Mouse (Mus musculus): Measurements from ENCODE around the gene Fnbp4. TPM values are rescaled to one million over a fixed set of nuclear protein-coding genes. Genes with fewer than 3 reads are reported as not detected.

Gene Fnbp4
- 113 and 114 TPM in 2 replicates for polyA plus RNA-seq (2015; fragmentation: Nextera tagmentation; extraction: Ambion mirVana)

DNA sequence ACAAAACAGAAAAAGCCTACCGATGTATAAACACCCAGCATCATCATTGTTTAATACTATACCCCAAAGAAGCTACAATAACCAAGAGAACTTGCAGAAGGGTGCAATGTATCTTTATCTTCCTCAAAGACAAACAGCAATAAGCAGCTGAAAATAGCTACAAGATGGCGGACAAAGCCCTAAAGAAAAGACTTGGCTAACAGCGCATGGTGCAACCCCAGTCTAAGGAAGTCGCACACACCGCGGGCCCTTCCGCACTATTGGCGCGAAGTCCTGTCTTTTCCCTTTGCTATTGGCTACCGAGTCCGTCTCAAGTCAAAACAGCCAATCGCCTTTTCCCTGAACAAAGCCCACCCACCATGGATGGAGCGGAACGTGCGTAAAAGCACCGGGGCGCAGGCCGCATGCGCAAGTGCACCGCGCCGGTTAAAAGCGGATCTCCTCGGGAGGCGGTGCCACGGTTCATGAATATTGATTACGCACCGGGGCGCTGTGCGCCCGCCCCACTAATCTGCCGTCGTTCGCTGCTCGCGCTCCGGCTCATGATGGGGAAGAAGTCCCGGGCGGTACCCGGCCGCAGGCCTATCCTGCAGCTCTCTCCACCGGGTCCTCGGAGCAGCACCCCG, at the start of gene Fnbp4:
Gene Fnbp4 (plus strand): TSS at position 318 of the 626 bp plus-strand sequence.
- H3K9me3 ChIP-seq = no peaks in the 10 kb centered on the region
- under 1% methylated on average over 44 of the region's 44 CpGs for WGBS
- peak; percentile 100 for ATAC-seq (ENCODE audit: low FRiP score)
- peak within 1 kb of the TSS; percentile 97 for H3K9ac ChIP-seq
- peaks cover 39% of the 10 kb centered on the region for H3K4me1 ChIP-seq (replicated peaks)
- H3K27me3 ChIP-seq = no peaks in the 10 kb centered on the region
- peak within 1 kb of the TSS; percentile 90 for H3K4me3 ChIP-seq
- peaks cover 13% of the 10 kb centered on the region for H3K36me3 ChIP-seq
- H3K4me2 ChIP-seq = peak within 1 kb of the TSS; percentile 90
- H3K27ac ChIP-seq = peak within 1 kb of the TSS; percentile 99

DNA sequence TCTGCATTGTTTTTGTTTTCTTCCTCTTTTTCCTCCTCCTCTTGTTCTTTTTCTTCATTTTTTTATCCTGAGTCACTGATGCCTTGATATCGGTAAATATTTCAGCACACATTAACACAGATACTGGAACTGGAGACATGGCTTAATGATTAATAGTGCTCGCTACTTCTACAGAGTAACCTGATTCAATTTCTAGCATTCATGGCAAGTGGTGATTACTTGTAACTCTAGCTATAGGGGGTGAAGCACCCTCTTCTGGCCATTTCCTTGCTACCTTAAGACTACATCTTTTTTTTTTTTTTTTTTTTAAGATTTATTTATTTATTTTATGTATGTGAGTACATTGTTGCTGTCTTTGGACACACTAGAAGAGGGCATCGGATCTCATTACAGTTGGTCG, 44.2 kb upstream of the Fnbp4 start:
- 92% methylated on average over 4 of the region's 4 CpGs for WGBS
- no peak overlapping the region for H3K27ac ChIP-seq
- ATAC-seq (ENCODE audit: low FRiP score) = no peak
- H3K4me2 ChIP-seq = no peak overlapping the region
- H3K4me1 ChIP-seq (replicated peaks) = no peaks in the 10 kb centered on the region
- H3K36me3 ChIP-seq = peaks cover 92% of the 10 kb centered on the region
- no peaks in the 10 kb centered on the region for H3K9me3 ChIP-seq
- no peaks in the 10 kb centered on the region for H3K27me3 ChIP-seq
- no peak overlapping the region for H3K9ac ChIP-seq
- no peak overlapping the region for H3K4me3 ChIP-seq

DNA sequence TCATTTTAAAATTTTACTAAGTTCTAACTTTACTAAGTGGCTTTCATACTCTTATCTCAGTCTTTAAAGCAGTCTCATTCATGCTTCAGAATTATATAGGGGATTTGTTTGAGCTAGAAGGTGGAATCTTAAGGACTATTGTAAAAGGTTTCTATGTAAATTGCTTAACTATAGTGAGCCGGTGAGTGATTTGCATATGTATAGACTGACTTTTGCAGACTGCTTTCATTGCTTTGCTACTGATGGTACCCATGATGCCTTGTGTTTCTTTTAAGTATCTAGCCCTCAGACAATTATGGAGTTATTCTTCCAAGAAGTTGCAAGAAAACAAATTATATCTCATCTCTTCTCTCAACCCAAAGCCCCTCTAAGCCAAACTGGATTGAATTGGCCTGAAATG, 36.6 kb upstream of the Fnbp4 start:
- Histone ChIP-seq H3K4me1 (replicated peaks) (no peaks in the 10 kb centered on the region), H3K27ac (no peak overlapping the region), H3K4me2 (no peak overlapping the region), H3K36me3 (peaks cover 88% of the 10 kb centered on the region), H3K9ac (no peak overlapping the region), H3K9me3 (no peaks in the 10 kb centered on the region), H3K27me3 (no peaks in the 10 kb centered on the region), H3K4me3 (no peak overlapping the region)
- ATAC-seq (ENCODE audit: low FRiP score) = no peak
- WGBS = 34% methylated on average over 1 of the region's 1 CpGs

DNA sequence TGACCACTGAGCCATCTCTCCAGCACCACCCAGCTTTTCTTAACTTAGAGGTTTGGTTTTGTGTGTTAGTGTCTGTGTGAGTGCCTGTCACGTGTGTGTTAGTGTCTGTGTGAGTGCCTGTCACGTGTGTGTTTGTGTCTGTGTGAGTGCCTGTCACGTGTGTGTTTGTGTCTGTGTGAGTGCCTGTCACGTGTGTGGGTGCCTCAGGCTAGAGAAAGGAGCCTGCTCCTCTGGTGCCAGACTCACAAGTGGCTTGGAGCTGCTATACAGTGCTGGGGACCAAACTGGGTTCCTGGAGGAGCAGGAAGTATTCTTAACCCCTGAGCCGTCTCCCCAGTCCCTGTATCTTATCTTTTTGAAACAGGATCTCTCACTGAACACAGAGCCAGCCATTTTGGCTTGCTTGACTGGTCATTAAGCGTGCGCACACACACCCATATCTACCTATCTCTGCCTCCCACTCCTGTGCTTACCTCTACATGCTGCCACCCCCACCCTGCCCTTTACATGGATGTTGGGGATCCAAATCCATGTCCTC, 29.5 kb upstream of the Fnbp4 start:
- 99% methylated on average over 7 of the region's 7 CpGs for WGBS
- Histone ChIP-seq H3K27ac (no peak overlapping the region), H3K36me3 (peaks cover 84% of the 10 kb centered on the region), H3K4me2 (no peak overlapping the region), H3K27me3 (no peaks in the 10 kb centered on the region), H3K4me1 (replicated peaks) (no peaks in the 10 kb centered on the region), H3K9me3 (no peaks in the 10 kb centered on the region), H3K4me3 (no peak overlapping the region), H3K9ac (no peak overlapping the region)
- ATAC-seq (ENCODE audit: low FRiP score) = no peak

DNA sequence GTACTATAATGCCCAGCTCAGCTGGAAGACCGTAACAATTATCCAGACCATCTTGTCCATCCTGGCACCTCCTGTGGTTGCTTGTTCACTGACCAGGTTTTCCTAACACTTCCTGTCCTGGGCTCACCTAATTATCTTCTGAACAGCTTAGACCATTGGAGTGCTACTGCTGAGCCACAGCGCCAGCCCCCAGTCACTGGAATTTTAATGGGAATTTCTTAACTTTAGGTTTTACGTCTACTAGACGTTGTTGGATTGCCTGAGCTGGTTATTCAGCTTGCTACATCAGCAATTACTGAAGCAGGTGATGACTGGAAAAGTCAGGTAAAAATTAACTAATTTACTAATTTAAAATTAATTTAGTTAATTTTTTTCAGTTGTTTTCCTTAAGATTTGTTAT, 27.8 kb upstream of the Fnbp4 start:
- no peak overlapping the region for H3K4me2 ChIP-seq
- H3K4me1 ChIP-seq (replicated peaks) = no peaks in the 10 kb centered on the region
- H3K27ac ChIP-seq = no peak overlapping the region
- ATAC-seq (ENCODE audit: low FRiP score) = no peak
- H3K9me3 ChIP-seq = no peaks in the 10 kb centered on the region
- H3K4me3 ChIP-seq = no peak overlapping the region
- WGBS = 93% methylated on average over 4 of the region's 4 CpGs
- H3K9ac ChIP-seq = no peak overlapping the region
- no peaks in the 10 kb centered on the region for H3K27me3 ChIP-seq
- peaks cover 82% of the 10 kb centered on the region for H3K36me3 ChIP-seq

DNA sequence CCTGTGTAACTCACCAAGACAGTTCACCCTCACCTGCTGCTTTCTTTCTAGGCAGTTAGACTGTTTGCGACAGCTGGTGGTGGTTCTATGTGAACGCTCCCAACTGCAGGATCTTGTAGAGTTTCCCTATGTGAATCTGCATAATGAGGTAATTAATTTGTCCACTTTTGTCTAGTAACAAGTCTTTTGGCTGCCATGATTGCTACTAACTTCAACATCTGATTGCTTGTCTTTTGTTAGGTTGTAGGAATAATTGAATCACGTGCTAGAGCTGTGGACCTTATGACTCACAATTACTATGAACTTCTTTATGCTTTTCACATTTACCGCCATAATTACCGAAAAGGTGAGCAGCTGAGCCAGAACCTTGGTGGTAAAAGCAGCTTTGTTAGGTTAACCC, 27.2 kb upstream of the Fnbp4 start:
- no peak for ATAC-seq (ENCODE audit: low FRiP score)
- Histone ChIP-seq H3K36me3 (peaks cover 81% of the 10 kb centered on the region), H3K9ac (no peak overlapping the region), H3K27me3 (no peaks in the 10 kb centered on the region), H3K27ac (no peak overlapping the region), H3K4me3 (no peak overlapping the region), H3K4me2 (no peak overlapping the region), H3K9me3 (no peaks in the 10 kb centered on the region), H3K4me1 (replicated peaks) (no peaks in the 10 kb centered on the region)
- WGBS = 87% methylated on average over 5 of the region's 5 CpGs

DNA sequence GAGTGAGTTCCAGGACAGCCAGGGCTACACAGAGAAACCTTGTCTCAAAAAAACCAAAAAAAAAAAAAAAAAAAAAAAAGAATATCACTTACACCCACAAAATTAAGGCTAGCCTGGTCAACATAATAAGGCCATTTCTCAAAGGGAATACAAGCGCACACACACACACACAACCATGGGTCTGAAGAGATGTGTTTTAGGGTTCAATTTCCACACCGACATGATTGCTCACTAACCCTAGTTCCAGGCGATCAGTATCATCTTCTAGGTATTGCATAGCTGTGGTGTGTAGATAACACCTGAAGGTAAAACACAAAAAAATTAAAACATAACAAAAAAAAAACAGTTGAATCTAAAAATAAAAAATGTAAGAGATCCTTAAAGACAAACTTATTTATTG, 18.4 kb upstream of the Fnbp4 start:
- Histone ChIP-seq H3K9ac (no peak overlapping the region), H3K4me3 (no peak overlapping the region), H3K27me3 (no peaks in the 10 kb centered on the region), H3K4me2 (no peak overlapping the region), H3K9me3 (no peaks in the 10 kb centered on the region), H3K4me1 (replicated peaks) (no peaks in the 10 kb centered on the region), H3K27ac (no peak overlapping the region), H3K36me3 (peaks cover 90% of the 10 kb centered on the region)
- ATAC-seq (ENCODE audit: low FRiP score) = no peak
- WGBS = 97% methylated on average over 3 of the region's 3 CpGs

DNA sequence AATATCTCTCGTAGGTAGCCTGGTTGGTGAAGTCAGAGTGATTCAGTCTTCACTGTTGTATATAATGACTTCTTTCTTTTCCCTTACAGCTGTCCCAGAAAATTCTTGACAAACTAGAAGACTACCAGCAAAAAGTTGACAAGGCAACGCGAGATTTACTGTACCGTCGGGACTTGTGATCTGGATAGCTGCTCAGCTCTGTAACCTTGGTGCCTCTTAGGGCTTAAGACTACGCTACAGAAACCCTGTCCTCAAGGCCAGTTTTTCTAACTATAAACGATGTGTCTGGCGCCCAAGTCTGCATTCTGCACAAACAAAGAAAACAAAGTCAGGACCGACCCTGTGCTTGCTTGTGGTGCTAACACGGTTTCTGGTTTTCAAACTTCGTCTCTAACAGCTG, 9.8 kb upstream of the Fnbp4 start:
- H3K27ac ChIP-seq = no peak overlapping the region
- no peaks in the 10 kb centered on the region for H3K4me1 ChIP-seq (replicated peaks)
- H3K27me3 ChIP-seq = no peaks in the 10 kb centered on the region
- peaks cover 74% of the 10 kb centered on the region for H3K36me3 ChIP-seq
- H3K4me2 ChIP-seq = no peak overlapping the region
- H3K9ac ChIP-seq = no peak overlapping the region
- no peak for ATAC-seq (ENCODE audit: low FRiP score)
- no peaks in the 10 kb centered on the region for H3K9me3 ChIP-seq
- no peak overlapping the region for H3K4me3 ChIP-seq
- WGBS = 96% methylated on average over 11 of the region's 11 CpGs

DNA sequence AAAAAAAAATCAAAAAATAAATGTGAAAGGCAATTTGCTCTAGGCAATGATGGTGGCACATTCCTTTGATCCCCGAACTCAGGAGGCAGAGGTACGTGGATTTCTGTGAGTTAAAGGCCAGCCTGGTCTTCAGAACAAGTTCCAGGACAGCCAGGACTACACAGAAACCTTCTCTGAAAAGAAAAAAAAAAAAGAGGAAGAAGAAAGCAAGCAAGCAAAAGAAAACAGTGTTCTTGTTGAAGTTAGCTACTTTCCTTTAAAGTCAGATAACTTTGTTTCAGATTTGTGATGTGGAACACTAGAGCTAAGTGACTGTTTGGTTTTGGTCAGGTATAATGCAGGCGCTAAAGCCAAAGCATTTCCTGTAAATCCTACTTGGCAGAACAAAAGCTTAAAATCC, 6.4 kb upstream of the Fnbp4 start:
- Histone ChIP-seq H3K9ac (no peak overlapping the region), H3K9me3 (no peaks in the 10 kb centered on the region), H3K4me1 (replicated peaks) (no peaks in the 10 kb centered on the region), H3K27ac (no peak overlapping the region), H3K36me3 (peaks cover 40% of the 10 kb centered on the region), H3K4me3 (no peak overlapping the region), H3K27me3 (no peaks in the 10 kb centered on the region), H3K4me2 (no peak overlapping the region)
- WGBS = 95% methylated on average over 3 of the region's 3 CpGs
- no peak for ATAC-seq (ENCODE audit: low FRiP score)

DNA sequence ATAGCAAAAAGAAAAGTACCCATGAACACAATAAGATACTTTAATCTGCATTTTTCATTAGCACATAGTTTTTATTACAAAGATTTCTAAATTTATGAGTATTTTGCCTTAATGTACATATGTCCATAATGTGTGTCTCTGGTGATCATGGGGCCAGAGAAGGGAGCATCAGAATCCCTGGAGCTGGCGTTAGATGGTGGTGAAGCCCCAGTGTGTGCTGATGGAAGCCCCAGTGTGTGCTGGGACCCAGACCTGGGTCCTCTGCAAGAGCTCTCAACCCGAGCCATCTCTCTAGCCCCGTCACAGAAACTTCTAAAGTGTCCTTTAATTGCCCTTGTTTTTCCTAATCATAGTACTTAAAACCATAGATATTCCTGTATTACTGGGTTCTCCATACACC, 5.8 kb upstream of the Fnbp4 start:
- Histone ChIP-seq H3K27me3 (no peaks in the 10 kb centered on the region), H3K9ac (no peak overlapping the region), H3K4me1 (replicated peaks) (0 out of 2 replicates have a peak, but pooled peaks cover 3% of the 10 kb centered on the region), H3K36me3 (peaks cover 35% of the 10 kb centered on the region), H3K9me3 (no peaks in the 10 kb centered on the region), H3K4me3 (no peak overlapping the region), H3K27ac (no peak overlapping the region), H3K4me2 (no peak overlapping the region)
- no peak for ATAC-seq (ENCODE audit: low FRiP score)
- WGBS = 87% methylated on average over 3 of the region's 3 CpGs

DNA sequence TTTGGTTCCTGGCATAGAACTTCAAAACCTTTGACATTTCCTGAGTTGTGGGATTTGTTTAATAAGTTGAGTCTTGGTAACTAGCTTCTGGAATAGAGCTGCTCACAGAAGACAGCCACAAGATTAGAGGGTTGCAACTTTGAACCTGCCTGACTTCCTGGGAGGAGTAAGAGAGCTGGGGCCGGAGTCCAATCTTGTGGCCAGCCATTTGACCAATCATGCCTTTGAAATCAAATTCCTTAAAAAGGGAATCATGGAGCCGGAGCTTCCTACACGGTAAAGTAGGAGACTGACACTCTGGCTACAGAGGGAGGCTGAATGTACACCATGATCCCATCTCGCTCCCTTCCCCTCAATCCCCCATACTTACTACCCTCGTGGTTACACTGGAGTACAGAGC, 5.2 kb upstream of the Fnbp4 start:
- Histone ChIP-seq H3K9me3 (no peaks in the 10 kb centered on the region), H3K9ac (no peak overlapping the region), H3K4me1 (replicated peaks) (peaks cover 6% of the 10 kb centered on the region; the same call in 1 of the 2 replicates), H3K27me3 (no peaks in the 10 kb centered on the region), H3K36me3 (peaks cover 29% of the 10 kb centered on the region), H3K4me2 (no peak overlapping the region), H3K27ac (no peak overlapping the region), H3K4me3 (no peak overlapping the region)
- 92% methylated on average over 5 of the region's 5 CpGs for whole genome bisulfite sequencing
- ATAC-seq (ENCODE audit: low FRiP score) = no peak

DNA sequence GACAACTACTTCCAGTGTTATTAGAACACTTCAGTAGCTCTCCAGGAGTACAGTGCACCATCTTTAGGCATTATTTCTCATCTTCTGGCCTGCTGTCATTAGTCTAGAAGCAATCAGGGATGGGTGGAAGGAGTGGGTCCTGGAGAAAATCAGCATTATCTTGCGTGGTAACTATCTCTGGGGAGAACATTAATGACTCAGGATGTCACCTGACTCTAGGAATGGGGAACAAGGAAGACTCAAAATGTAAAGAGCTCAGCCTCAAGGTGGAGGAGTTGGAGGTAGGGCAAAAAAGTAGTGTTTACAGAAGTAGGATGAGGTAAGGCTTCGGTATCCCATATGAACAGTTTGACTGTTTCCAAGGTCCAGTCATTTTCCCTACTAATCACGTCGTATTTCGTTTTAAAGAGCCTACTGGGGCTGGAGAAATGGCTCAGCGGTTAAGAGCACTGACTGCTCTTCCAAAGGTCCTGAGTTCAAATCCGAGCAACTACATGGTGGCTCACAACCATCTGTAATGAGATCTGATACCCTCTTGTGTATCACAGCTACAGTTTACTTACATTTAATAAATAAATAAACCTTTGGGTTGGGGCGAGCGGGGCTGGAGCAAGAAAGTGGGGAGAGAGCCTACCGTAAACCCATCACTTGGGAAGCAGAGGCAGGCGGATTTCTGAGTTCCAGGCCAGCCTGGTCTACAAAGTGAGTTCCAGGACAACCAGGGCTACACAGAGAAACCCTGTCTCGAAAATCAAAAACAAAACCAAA, 701 bp upstream of the Fnbp4 start:
- ATAC-seq (ENCODE audit: low FRiP score) = peak; percentile 5; the same call in 1 of the 2 replicates
- WGBS = 59% methylated on average over 12 of the region's 12 CpGs
- H3K4me3 ChIP-seq = peak overlapping the region; percentile 90
- H3K27ac ChIP-seq = peak overlapping the region; percentile 94
- no peaks in the 10 kb centered on the region for H3K9me3 ChIP-seq
- H3K27me3 ChIP-seq = no peaks in the 10 kb centered on the region
- H3K4me1 ChIP-seq (replicated peaks) = peaks cover 35% of the 10 kb centered on the region
- peak overlapping the region; percentile 57 for H3K4me2 ChIP-seq
- peaks cover 9% of the 10 kb centered on the region for H3K36me3 ChIP-seq
- peak overlapping the region; percentile 56 for H3K9ac ChIP-seq

Measured in hindbrain, embryonic 13.5 days (tissue).